Mouse (Mus musculus): ENCODE data around the gene Arl4d.
"Not testable (repeated sequence)": the region's sequence is repeated elsewhere in the genome, so short reads cannot be mapped to it uniquely, and the experiment has no call there.

Gene Arl4d

GRCm38 (mm10) chr11:101664825-101665635, at the start of gene Arl4d:
Gene Arl4d, plus strand, starts transcription at chr11:101665541.
- DNase-seq (ENCODE audit: low spot score in 2 of 2) = peak; percentile 92 to 94

DNA sequence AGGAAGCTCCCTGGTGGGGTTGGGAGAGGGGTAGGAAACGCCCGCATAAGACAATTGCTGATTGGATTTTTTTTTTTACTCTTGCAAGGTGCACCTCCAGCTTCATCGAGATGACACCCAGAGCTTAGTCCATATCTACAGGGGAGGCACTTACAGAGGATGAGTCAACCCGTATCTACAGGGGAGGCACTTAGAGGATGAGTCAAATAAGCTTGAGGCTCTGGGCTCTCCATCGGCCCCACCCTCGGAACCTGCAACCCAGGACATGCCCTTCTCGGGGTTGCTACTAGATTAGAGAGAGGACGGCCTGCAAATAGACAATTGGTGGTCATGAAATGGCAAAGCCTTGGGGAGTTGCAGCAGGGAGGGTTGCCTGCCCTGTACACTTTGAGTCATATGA, 49.2 kb upstream of the Arl4d start:
- no peak for DNase-seq (ENCODE audit: low spot score in 2 of 2)

DNA sequence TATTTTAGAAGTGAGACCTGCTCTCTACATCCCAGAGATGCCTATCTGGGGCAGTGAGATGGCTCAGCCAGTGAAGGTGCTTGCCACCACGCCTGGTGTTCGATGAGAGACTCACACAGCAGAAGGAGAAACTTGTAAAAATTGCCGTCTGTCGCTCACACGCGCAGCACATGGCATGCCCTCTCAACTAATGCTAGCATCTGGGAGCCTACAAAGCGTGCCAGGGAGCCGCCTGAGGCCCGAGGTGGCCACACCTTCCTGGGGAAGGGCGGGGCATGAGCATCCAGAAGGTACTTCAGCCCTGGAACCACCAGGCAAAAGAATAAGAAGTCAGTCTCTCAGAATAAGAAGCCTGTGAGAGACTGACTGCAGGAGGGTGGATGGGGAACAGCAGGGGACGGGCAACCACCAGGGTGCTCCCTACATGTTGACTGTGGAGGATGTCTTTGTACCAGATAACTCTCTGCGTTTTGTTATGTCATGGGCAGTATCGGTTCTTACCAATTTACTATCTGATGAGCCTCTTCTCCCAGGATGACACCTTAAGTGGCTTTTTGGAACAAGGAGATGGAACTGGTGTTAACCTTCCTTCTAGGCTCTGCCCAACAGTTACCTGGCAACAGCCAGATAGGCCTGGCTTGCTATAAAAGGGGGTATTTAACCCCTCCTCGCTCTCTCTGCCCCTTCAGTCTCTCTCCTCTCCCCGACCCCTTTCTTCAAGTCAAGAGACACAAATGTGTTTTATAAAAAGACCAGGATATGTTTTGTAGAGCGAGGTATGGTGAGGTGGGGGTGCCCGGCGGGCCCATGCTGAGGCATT, 48.2 kb upstream of the Arl4d start:
- DNase-seq (ENCODE audit: low spot score in 2 of 2) = no peak

DNA sequence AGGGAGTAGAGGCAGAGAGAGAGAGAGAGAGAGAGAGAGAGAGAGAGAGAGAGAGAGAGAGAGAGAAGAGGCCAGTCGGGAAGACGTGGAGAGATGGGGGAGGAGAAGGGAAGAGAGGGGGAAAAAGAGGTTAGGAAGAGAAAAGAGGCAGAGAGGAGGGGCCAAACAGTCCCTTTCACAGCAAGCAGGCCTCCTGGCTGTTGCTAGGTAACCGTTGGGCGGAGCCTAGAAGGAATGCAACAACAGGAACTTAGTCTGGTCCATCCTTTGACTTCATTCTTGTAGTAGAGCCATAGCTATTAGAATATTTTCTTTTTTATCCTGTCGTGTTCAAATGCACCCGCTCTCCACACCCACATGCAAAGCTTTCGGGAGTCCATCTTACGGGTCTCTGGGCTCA, 47.5 kb upstream of the Arl4d start:
- no peak for DNase-seq (ENCODE audit: low spot score in 2 of 2)

DNA sequence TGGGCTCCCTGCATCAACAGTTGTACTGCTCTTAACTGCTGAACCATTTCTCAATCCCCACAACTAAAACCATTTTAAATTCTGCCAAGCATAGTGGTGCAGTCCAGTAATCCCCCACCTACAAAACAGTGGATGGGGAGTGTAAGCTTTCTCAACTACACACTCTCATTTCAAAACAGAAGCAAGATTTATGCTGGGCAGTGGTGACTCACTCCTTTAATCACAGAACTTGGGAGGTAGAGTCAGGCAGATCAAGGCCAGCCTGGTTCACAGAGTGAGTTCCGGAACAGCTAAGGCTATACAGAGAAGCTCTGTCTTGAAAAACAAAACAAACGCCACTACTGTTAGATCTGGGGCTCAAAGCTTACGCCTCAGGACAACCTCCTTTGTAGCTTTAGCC, 46.7 kb upstream of the Arl4d start:
- DNase-seq (ENCODE audit: low spot score in 2 of 2) = no peak

- not testable (repeated sequence) for DNase-seq (ENCODE audit: low spot score in 2 of 2)
These were observed 45.2 kb upstream of the Arl4d start for GRCm38 (mm10) chr11:101620022-101620655.

GRCm38 (mm10) chr11:101626649-101626994, 38.7 kb upstream of the Arl4d start:
- no peak for DNase-seq (ENCODE audit: low spot score in 2 of 2)

GRCm38 (mm10) chr11:101626995-101627856, 38.1 kb upstream of the Arl4d start, which contains the start of gene Rdm1:
Gene Rdm1, plus strand, starts transcription at chr11:101627195.
- peak; percentile 56 to 66 for DNase-seq (ENCODE audit: low spot score in 2 of 2)

- peak; percentile 80 for DNase-seq (ENCODE audit: low spot score in 2 of 2)
These were observed 37.3 kb upstream of the Arl4d start for GRCm38 (mm10) chr11:101627857-101628559.

DNA sequence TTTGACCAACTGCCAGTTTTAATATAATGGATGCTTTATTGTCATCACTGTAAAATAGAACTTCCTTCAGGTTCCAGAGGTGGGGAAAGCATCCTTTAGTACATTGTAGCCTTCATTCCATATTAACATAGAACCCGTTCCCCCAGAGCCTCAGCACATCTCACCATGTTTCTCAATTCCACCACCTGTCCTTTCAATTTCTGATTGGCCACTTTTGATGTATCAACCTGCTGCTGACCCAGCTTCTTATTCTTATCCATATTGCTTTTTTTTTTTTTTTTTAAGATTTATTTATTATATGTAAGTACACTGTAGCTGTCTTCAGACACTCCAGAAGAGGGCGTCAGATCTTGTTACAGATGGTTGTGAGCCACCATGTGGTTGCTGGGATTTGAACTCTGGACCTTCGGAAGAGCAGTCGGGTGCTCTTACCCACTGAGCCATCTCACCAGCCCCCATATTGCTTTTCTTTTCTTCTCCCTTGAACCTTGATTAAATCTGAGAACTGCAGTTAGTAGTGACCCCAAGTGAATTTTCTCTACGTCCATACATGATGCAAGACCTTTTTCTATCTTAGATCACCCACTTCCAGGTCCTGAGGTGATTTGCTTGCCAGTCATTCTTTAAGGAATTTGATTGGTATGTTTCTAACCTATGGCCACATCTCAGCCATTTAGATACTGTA, 36.5 kb upstream of the Arl4d start:
- not testable (repeated sequence) for DNase-seq (ENCODE audit: low spot score in 2 of 2)

DNA sequence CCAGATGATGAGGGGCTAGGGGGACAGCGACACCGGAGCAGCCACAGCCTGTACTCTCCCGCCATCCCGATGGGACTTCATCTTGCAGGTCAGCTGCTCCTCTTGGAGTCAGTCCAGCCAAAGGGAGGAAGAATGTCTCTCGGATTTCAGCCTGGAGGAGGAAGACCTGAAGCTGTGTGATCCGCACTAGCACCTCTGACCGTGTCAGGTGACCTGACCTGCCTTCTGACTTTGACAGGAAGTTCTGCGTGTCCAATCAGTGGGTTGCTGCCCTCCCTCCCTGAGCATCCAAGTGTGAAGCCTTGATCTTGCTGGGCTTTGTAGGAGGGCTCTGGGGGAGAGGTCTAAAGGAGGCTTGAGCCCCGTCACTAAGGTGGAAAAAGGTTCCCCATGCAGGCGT, 29.7 kb upstream of the Arl4d start:
- DNase-seq (ENCODE audit: low spot score in 2 of 2) = no peak

- no peak for DNase-seq (ENCODE audit: low spot score in 2 of 2)
These were observed 25.6 kb upstream of the Arl4d start for GRCm38 (mm10) chr11:101639761-101640160.

GRCm38 (mm10) chr11:101640857-101641709, 24.3 kb upstream of the Arl4d start:
- peak; percentile 63 to 64 for DNase-seq (ENCODE audit: low spot score in 2 of 2)

- DNase-seq (ENCODE audit: low spot score in 2 of 2) = not testable (repeated sequence)
These were observed 23.4 kb upstream of the Arl4d start for GRCm38 (mm10) chr11:101641710-101642642.

DNA sequence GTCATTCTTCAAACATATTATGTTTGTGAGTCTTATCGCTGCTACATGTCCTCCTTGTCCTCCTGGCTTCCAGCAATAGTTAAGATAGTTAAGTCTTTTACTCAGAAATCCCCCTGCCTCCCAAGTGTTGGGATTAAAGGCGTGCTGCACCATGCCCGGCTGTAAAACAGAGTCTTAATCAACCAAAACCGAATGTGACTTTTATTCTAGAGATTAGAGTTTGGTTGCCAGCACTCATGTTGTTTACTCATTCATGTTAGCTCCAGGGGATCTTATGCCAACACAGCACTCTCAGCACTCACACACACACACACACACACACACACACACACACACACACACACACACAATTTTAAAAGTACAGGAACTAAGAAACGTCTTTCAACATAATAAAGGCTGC, 22.4 kb upstream of the Arl4d start:
- no peak for DNase-seq (ENCODE audit: low spot score in 2 of 2)

DNA sequence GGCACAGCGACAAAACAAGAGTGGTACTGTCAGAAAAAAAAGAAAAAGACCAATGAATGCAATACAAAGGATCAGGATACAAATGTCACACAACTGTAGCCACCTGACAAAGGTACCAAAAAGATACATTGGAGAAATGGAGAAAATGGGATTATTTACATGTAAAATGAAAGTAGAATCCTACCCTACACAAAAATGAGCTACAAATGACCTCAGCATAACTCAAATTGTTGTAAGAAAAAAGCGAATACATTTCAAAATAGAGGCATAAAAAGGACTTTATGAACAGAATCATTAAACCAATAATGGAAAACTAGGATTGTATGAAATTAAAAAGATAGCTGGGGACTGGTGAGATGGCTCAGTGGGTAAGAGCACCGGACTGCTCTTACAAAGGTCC, 20.8 kb upstream of the Arl4d start:
- DNase-seq (ENCODE audit: low spot score in 2 of 2) = no peak

DNA sequence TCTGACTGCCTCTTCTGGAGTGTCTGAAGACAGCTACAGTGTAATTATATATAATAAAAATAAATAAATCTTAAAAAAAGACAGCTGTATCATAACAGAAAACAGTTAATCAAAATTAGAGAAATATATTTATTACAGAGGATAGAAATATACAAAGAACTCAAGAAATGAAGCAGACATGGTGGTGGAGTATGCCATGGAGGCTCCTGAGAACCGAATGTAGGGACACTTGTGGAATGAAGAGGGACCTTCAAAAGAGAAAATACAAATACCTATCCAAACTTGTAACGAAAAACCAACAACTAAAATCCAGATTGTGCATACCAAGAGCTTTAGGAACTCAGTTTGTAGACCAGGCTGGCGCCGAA, 20.3 kb upstream of the Arl4d start:
- not testable (repeated sequence) for DNase-seq (ENCODE audit: low spot score in 2 of 2)

Measured in urinary bladder, adult 18-20 months (tissue).